Mouse (Mus musculus) hematopoietic multipotent progenitor cell, adult 10-12 weeks (in vitro differentiated cells): ENCODE measurements around the gene Prss43. TPM values are rescaled to one million over a fixed set of nuclear protein-coding genes. Genes with fewer than 3 reads are reported as not detected.

ENCODE experiments used
- polyA plus RNA-seq: library from polyadenylated mRNA; stranded (reverse); fragments of >175 nt; gene quantifications from 2 replicates; pipeline ENCODE4 v1.2.3, GENCODE M21; 2012; ENCODE audit warnings: low replicate concordance

The Prss43 gene
- polyA plus RNA-seq: not detected in 2 replicates

GRCm38 (mm10) chr9:110826390-110826789, at the start of gene Prss43:
Gene Prss43, plus strand, starts transcription at chr9:110826690.

GRCm38 (mm10) chr9:110797866-110798265, 28.6 kb upstream of the Prss43 start, which contains the start of gene Prss42:
Gene Prss42, plus strand, starts transcription at chr9:110798166.

GRCm38 (mm10) chr9:110813789-110814188, 12.7 kb upstream of the Prss43 start, which contains the start of gene Prss44:
Gene Prss44, plus strand, starts transcription at chr9:110813994.

GRCm38 (mm10) chr9:110834411-110834810, 7.9 kb downstream of the Prss43 start, which contains the start of gene Prss45:
Gene Prss45, plus strand, starts transcription at chr9:110834588.

GRCm38 (mm10) chr9:110844206-110844605, 17.7 kb downstream of the Prss43 start, which contains the start of gene Prss46:
Gene Prss46, plus strand, starts transcription at chr9:110844506.

GRCm38 (mm10) chr9:110857781-110858472, 31.4 kb downstream of the Prss43 start, which contains the start of gene Prss50:
Gene Prss50, plus strand, starts transcription at chr9:110857967.

DNA sequence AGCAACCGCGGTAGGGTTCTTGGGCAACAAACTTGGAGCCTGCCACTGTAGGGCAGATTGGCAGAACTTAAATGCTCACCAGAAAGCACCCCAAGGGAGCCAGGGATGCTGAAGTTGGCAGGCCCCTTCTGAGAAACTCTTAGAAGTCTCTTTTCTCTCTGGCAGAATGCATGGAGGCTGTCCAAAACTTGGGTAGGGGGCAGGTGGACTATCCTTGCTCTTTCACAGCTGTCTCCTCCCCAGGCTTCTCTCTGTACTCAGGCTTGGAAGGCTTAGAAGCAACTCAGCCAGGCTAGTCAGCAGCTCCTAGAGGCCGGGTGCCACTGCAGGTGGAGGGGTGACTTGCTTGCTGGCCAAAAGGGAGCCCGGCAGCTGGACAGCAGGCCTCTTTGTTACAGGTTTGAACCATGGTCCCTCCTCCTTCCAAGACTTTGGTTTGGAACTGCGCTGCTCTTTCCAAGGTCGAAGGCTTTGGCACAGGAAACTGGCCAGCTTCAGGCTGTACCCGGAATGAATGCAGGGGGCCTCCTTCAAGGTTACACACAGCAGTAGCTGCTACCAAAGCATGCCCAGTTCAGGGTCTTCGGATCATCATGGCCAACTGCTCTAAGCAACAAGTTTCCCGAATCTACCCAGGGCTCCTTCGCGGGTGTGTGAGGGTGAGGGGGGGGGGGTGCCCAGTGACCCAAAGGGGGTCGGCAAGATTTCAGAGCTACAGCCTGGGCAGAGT, 52.9 kb downstream of the Prss43 start, which contains the start of gene Als2cl:
Als2cl (plus strand) TSS at position 680 of the 730 bp plus-strand sequence.

DNA sequence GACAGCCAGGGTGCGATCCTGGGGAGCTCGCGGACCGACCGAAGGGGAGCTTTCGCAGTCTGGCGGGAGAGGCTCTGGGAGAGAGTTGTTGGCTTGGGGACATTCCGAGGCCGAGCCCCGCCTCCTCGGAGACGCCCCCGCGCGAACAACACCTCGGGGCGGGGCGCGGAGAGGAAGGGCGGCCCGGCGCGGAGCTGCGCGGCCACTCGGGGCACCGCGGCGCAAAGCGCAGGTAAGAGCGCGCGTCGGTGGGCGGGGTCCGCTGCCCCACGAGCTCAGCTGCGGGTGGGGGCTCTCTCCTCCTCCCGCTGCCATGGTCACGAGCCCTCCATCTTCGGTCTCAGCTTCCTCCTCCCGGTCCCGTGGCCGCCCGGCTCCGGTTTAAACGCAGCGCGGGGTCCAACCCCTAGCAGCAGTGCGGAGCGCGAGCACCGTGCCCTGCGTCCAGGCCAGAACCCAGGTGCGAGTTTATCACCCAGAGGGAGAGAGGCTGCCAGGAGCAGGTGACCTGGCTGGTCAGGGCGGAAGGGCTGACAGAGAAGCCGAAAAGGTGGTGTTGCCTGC, 53.6 kb downstream of the Prss43 start, which contains the start of gene Tmie:
Tmie (minus strand) TSS at position 116 of the 564 bp plus-strand sequence.

Other genes starting within 250 kb of the Prss43 start
- gene Nradd, start 202.2 kb upstream of the Prss43 start, polyA plus RNA-seq: 2.4 and 4.4 TPM in 2 replicates
- gene Nbeal2, start 172.5 kb upstream of the Prss43 start, polyA plus RNA-seq: 79.5 and 148 TPM in 2 replicates
- 229 and 323 TPM in 2 replicates for gene Ccdc12, start 170.2 kb upstream of the Prss43 start, polyA plus RNA-seq
- gene Myl3, start 84.8 kb upstream of the Prss43 start, polyA plus RNA-seq: not detected in 2 replicates
- 0.34 and 0.69 TPM in 2 replicates for gene Pth1r, start 79.5 kb upstream of the Prss43 start, polyA plus RNA-seq
- not detected in 2 replicates for gene Prss42, start 28.5 kb upstream of the Prss43 start, polyA plus RNA-seq
- not detected in 2 replicates for gene Prss44, start 12.7 kb upstream of the Prss43 start, polyA plus RNA-seq
- gene Prss45, start 7.9 kb downstream of the Prss43 start, polyA plus RNA-seq: not detected in 2 replicates
- not detected in 2 replicates for gene Prss46, start 17.8 kb downstream of the Prss43 start, polyA plus RNA-seq
- 0.66 and 4.9 TPM in 2 replicates for gene Prss50, start 31.3 kb downstream of the Prss43 start, polyA plus RNA-seq
- gene Als2cl, start 53.2 kb downstream of the Prss43 start, polyA plus RNA-seq: 24.6 and 28.9 TPM in 2 replicates
- 0.85 and 2.7 TPM in 2 replicates for gene Tmie, start 53.4 kb downstream of the Prss43 start, polyA plus RNA-seq
- not detected in 2 replicates for gene Fam240a, start 90.2 kb downstream of the Prss43 start, polyA plus RNA-seq
- gene Tdgf1, start 119.5 kb downstream of the Prss43 start, polyA plus RNA-seq: not detected in 2 replicates
- not detected in 2 replicates for gene Lrrc2, start 124.9 kb downstream of the Prss43 start, polyA plus RNA-seq
- not detected in 2 replicates for gene Rtp3, start 163.9 kb downstream of the Prss43 start, polyA plus RNA-seq
- 7.0 and 8.8 TPM in 2 replicates for gene Ltf, start 192.6 kb downstream of the Prss43 start, polyA plus RNA-seq
- gene Ccrl2, start 230.8 kb downstream of the Prss43 start, polyA plus RNA-seq: 1.1 and 3.3 TPM in 2 replicates